Mouse (Mus musculus): Measurements from ENCODE around the gene Fis1.

DNA sequence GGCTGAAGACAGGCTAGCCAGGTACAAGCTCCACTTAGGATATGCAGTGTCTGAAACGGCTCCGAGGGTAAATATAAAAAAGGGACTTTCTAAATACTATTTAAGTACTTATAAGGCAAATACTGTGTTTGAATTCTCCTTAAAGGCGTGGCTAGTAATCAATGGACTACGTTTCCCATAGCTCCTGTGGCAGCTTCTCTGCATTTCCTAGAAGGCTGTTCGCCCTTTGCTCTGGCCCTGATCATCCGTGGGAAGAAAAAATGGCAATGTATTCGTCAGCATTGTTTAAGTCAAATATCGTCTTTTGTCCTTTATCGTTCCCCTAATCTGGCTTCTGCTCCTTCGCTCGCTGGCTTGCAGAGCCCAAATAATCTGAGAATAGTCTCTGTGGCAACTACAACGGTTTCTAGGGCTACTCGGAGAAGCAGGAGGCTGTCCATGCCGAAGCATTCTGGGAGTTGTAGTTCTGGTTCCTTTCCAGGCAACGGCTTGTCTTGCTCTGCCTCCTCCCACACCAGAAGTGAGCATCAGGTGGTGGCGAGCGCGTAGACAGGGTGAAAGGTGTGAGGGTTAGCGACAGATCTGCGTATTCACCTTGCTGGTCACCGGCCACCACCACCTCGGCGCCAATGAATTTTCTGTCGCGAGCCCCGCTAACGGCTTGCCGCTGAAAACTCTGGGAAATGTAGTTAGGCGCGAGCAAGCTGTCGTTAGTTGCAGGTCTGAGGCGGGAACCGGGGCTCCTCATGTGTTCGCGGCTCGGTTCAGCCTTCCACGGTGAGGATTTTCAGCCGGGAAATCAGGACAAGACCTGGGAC is 34.2 kb upstream of the Fis1 start:
- TF ChIP-seq CTCF (IDR thresholded peaks at IDR 0.05; ENCODE audit: low read depth) (no peak), EP300 (IDR thresholded peaks at IDR 0.05; ENCODE audit: low read depth) (no peak)

Data from liver, postnatal 0 days (tissue).